Mouse (Mus musculus): ENCODE data around the gene Lmo2.

GRCm38 (mm10) chr2:103935691-103936435 is 21.9 kb upstream of the Lmo2 start:
- TF ChIP-seq CTCF (IDR thresholded peaks at IDR 0.05; ENCODE audit: borderline replicate concordance, insufficient read depth, low read length): no peak
- no peak for TF ChIP-seq POLR2A (IDR thresholded peaks at IDR 0.05; ENCODE audit: low read depth, low read length)
